Mouse (Mus musculus): ENCODE measurements around the gene Dlg3.

DNA sequence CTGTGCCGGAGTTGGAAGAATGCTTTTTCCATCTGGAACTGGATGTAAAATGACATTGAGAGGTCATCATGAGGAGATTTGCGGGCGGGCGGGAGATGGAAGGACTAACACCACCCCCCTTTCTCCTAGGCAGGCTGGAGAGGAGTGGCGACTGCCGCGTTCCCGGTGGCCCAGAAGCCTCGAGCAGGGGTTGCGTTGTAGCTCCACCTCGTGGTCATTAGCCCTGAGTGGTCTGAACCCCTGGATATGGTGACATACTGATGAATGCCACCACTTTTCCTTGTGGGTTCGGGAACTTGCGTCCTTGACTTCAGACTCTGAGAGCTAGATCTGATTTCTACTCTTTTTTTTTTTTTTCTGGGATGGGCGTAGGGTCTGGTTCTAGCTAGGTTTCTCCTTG lies 28.6 kb upstream of the Dlg3 start:
- TF ChIP-seq EP300 (IDR thresholded peaks at IDR 0.05; ENCODE audit: low read depth) (no peak), CTCF (IDR thresholded peaks at IDR 0.05; ENCODE audit: low read depth) (peak; percentile 65)

Measured in liver, embryonic 14.5 days (tissue).